Mouse (Mus musculus): ENCODE results near the gene Pde6h. TPM values are rescaled to one million over a fixed set of nuclear protein-coding genes. Genes with fewer than 3 reads are reported as not detected.

Gene Pde6h
- total RNA-seq, 2 experiments from 2014 or later, result not detected

GRCm38 (mm10) chr6:136906937-136907293, 16.7 kb upstream of the Pde6h start:
- ATAC-seq (replicated peaks; ENCODE audit: low FRiP score, poor library complexity, severe bottlenecking), result no peak

- no peak for ATAC-seq (replicated peaks; ENCODE audit: low FRiP score, poor library complexity, severe bottlenecking)
Observed at GRCm38 (mm10) chr6:136910247-136910890, 13.3 kb upstream of the Pde6h start.

- no peak for ATAC-seq (replicated peaks; ENCODE audit: low FRiP score, poor library complexity, severe bottlenecking)
Observed at GRCm38 (mm10) chr6:136912751-136913265, 10.8 kb upstream of the Pde6h start.

- no peak for ATAC-seq (replicated peaks; ENCODE audit: low FRiP score, poor library complexity, severe bottlenecking)
Observed at GRCm38 (mm10) chr6:136913384-136914126, 10.1 kb upstream of the Pde6h start.

GRCm38 (mm10) chr6:136914234-136914633, 9.4 kb upstream of the Pde6h start:
- ATAC-seq (replicated peaks; ENCODE audit: low FRiP score, poor library complexity, severe bottlenecking), result no peak

GRCm38 (mm10) chr6:136915721-136916395, 7.8 kb upstream of the Pde6h start:
- ATAC-seq (replicated peaks; ENCODE audit: low FRiP score, poor library complexity, severe bottlenecking), result no peak

- ATAC-seq (replicated peaks; ENCODE audit: low FRiP score, poor library complexity, severe bottlenecking), result no peak
Observed at GRCm38 (mm10) chr6:136917885-136918284, 5.7 kb upstream of the Pde6h start.

GRCm38 (mm10) chr6:136920320-136921257, 3.0 kb upstream of the Pde6h start:
- ATAC-seq (replicated peaks; ENCODE audit: low FRiP score, poor library complexity, severe bottlenecking), result peak; percentile 73; the same call in 1 of the 2 replicates

GRCm38 (mm10) chr6:136921601-136922000, 2.0 kb upstream of the Pde6h start:
- no peak for ATAC-seq (replicated peaks; ENCODE audit: low FRiP score, poor library complexity, severe bottlenecking)

GRCm38 (mm10) chr6:136922080-136922479, 1.6 kb upstream of the Pde6h start, which contains the start of gene Erp27:
TSS of gene Erp27 (minus strand) at chr6:136922180.
- no peak for ATAC-seq (replicated peaks; ENCODE audit: low FRiP score, poor library complexity, severe bottlenecking)

GRCm38 (mm10) chr6:136922871-136923270, 761 bp upstream of the Pde6h start:
- no peak for ATAC-seq (replicated peaks; ENCODE audit: low FRiP score, poor library complexity, severe bottlenecking)

GRCm38 (mm10) chr6:136925049-136925448, 1.4 kb downstream of the Pde6h start:
- no peak for ATAC-seq (replicated peaks; ENCODE audit: low FRiP score, poor library complexity, severe bottlenecking)

GRCm38 (mm10) chr6:136927626-136928025, 4.0 kb downstream of the Pde6h start:
- ATAC-seq (replicated peaks; ENCODE audit: low FRiP score, poor library complexity, severe bottlenecking), result no peak

GRCm38 (mm10) chr6:136930677-136931076, 7.0 kb downstream of the Pde6h start:
- ATAC-seq (replicated peaks; ENCODE audit: low FRiP score, poor library complexity, severe bottlenecking), result peak; percentile 89

GRCm38 (mm10) chr6:136931246-136931645, 7.6 kb downstream of the Pde6h start:
- ATAC-seq (replicated peaks; ENCODE audit: low FRiP score, poor library complexity, severe bottlenecking), result no peak

GRCm38 (mm10) chr6:136934068-136934467, 10.4 kb downstream of the Pde6h start:
- ATAC-seq (replicated peaks; ENCODE audit: low FRiP score, poor library complexity, severe bottlenecking), result no peak

GRCm38 (mm10) chr6:136935233-136935632, 11.6 kb downstream of the Pde6h start:
- ATAC-seq (replicated peaks; ENCODE audit: low FRiP score, poor library complexity, severe bottlenecking), result no peak

GRCm38 (mm10) chr6:136936361-136936760, 12.7 kb downstream of the Pde6h start:
- ATAC-seq (replicated peaks; ENCODE audit: low FRiP score, poor library complexity, severe bottlenecking), result no peak

- ATAC-seq (replicated peaks; ENCODE audit: low FRiP score, poor library complexity, severe bottlenecking), result no peak
Observed at GRCm38 (mm10) chr6:136937117-136937516, 13.5 kb downstream of the Pde6h start.

Data from erythroid progenitor cell, adult 5-6 weeks (primary cell).